Mouse (Mus musculus) macrophage (primary cell): ENCODE data around the gene Agtr1b. TPM values are rescaled to one million over a fixed set of nuclear protein-coding genes. Genes with fewer than 3 reads are reported as not detected.

Experiments
- H3K27ac ChIP-seq: fragments of 350-480 bp; formaldehyde crosslinking; 2 replicates; pipeline ENCODE4 v1.9.0; 2021
- H3K36me3 ChIP-seq: fragments of 350-480 bp; formaldehyde crosslinking; 2 replicates; pipeline ENCODE4 v1.9.0; 2021; ENCODE audit errors: inconsistent target
- H3K4me3 ChIP-seq: fragments of 350-480 bp; formaldehyde crosslinking; 2 replicates; pipeline ENCODE4 v1.9.0; 2021; ENCODE audit errors: inconsistent target
- H3K79me2 ChIP-seq: fragments of 350-480 bp; formaldehyde crosslinking; 2 replicates; pipeline ENCODE4 v1.9.0; 2021; ENCODE audit errors: inconsistent target
- WGBS: methylation state at CpG from one replicate; pipeline ENCODE4 v1.1.7; 2026; ENCODE audit warnings: inconsistent platforms; ENCODE audit not compliant: missing documents; 5-methylcytosine and 5-hydroxymethylcytosine counted together
- polyA plus RNA-seq: library from polyadenylated mRNA; stranded (reverse); fragments of 250-400 nt; gene quantifications from 3 replicates; pipeline ENCODE4 v1.2.4, GENCODE M21; 2018; ENCODE audit warnings: inconsistent platforms

Gene Agtr1b
- polyA plus RNA-seq, 1 experiment from 2014 or later = not detected

- H3K79me2 ChIP-seq = no peaks in the 10 kb centered on the region
- 96% methylated on average over 3 of the region's 3 CpGs for WGBS
- H3K27ac ChIP-seq = no peak within 1 kb of the TSS
- no peak within 1 kb of the TSS for H3K4me3 ChIP-seq
- no peaks in the 10 kb centered on the region for H3K36me3 ChIP-seq
These were observed 91.3 kb downstream of the Agtr1b start, which contains the start of gene Cpb1 for GRCm38 (mm10) chr3:20275633-20276032. Cpb1 (minus strand) TSS chr3:20275733.

Other genes starting within 250 kb of the Agtr1b start
- 182 to 514 TPM (median 443 TPM) in 3 replicates for gene Gyg, start 211.9 kb downstream of the Agtr1b start, polyA plus RNA-seq
- gene Cpa3, start 125.0 kb downstream of the Agtr1b start, polyA plus RNA-seq = 0.34 TPM in 1 of 3 replicates, not detected in the others
- not detected in 3 replicates for gene Cpb1, start 91.4 kb downstream of the Agtr1b start, polyA plus RNA-seq